Mouse (Mus musculus): Measurements from ENCODE around the gene Nt5dc3.

GRCm38 (mm10) chr10:86773360-86773759, 5.4 kb upstream of the Nt5dc3 start:
- TF ChIP-seq POLR2A (IDR thresholded peaks at IDR 0.05; ENCODE audit: control insufficient read depth, low read depth, low read length) (no peak), CTCF (IDR thresholded peaks at IDR 0.05; ENCODE audit: control insufficient read depth, insufficient read depth, insufficient replicate concordance, low read depth, low read length) (no peak)
